Mouse (Mus musculus): ENCODE data around the gene Mcmbp. TPM values are rescaled to one million over a fixed set of nuclear protein-coding genes. Genes with fewer than 3 reads are reported as not detected.

Gene Mcmbp
- polyA plus RNA-seq (2012; fragmentation: generic; extraction: Trizol) = 24.3 TPM
- long read RNA-seq, experiment 1, full-length matches to known transcripts = 2 of 42 reads
- long read RNA-seq, experiment 1, partial matches to known transcripts = 0 of 42 reads
- long read RNA-seq, experiment 1, other reads (novel, unspliced or antisense) = 40 of 42 reads
- long read RNA-seq, experiment 2, full-length matches to known transcripts = 12 of 17 reads
- long read RNA-seq, experiment 2, partial matches to known transcripts = 4 of 17 reads
- long read RNA-seq, experiment 2, other reads (novel, unspliced or antisense) = 1 of 17 reads

- H3K79me3 ChIP-seq (ENCODE audit: low read depth) = peaks cover 49% of the 10 kb centered on the region
- H3K79me2 ChIP-seq (ENCODE audit: control insufficient read depth, insufficient read depth) = peaks cover 55% of the 10 kb centered on the region
- peaks cover 10% of the 10 kb centered on the region for H3K36me3 ChIP-seq (ENCODE audit: control insufficient read depth, insufficient read depth)
- H3K27me3 ChIP-seq (ENCODE audit: control insufficient read depth, insufficient read depth, insufficient read length) = no peaks in the 10 kb centered on the region
- peak within 1 kb of the TSS; percentile 91 for H3K4me3 ChIP-seq (ENCODE audit: insufficient read depth, poor library complexity, severe bottlenecking)
- TF ChIP-seq MAX (IDR thresholded peaks at IDR 0.05) = peak; percentile 49
- no peak for TF ChIP-seq CTCF (IDR thresholded peaks at IDR 0.05; ENCODE audit: control insufficient read depth, insufficient read depth, insufficient read length)
- peak within 1 kb of the TSS; percentile 95 for H3ac ChIP-seq (ENCODE audit: control insufficient read depth, insufficient read length, low read depth)
These were observed at the start of gene Mcmbp for GRCm38 (mm10) chr7:128740334-128740733. Gene Mcmbp (minus strand): TSS chr7:128740495.

GRCm38 (mm10) chr7:128790045-128790444 lies 49.8 kb upstream of the Mcmbp start:
- Histone ChIP-seq H3K36me3 (ENCODE audit: control insufficient read depth, insufficient read depth) (peaks cover 3% of the 10 kb centered on the region), H3ac (ENCODE audit: control insufficient read depth, insufficient read length, low read depth) (no peak overlapping the region), H3K4me3 (ENCODE audit: insufficient read depth, poor library complexity, severe bottlenecking) (no peak overlapping the region)

GRCm38 (mm10) chr7:128781846-128782245 lies 41.6 kb upstream of the Mcmbp start:
- Histone ChIP-seq H3K27me3 (ENCODE audit: control insufficient read depth, insufficient read depth, insufficient read length) (no peaks in the 10 kb centered on the region), H3K36me3 (ENCODE audit: control insufficient read depth, insufficient read depth) (peaks cover 58% of the 10 kb centered on the region), H3K4me3 (ENCODE audit: insufficient read depth, poor library complexity, severe bottlenecking) (no peak overlapping the region), H3ac (ENCODE audit: control insufficient read depth, insufficient read length, low read depth) (no peak overlapping the region), H3K79me2 (ENCODE audit: control insufficient read depth, insufficient read depth) (no peaks in the 10 kb centered on the region), H3K79me3 (ENCODE audit: low read depth) (no peaks in the 10 kb centered on the region)
- TF ChIP-seq MAX (IDR thresholded peaks at IDR 0.05) (no peak), FOSL1 (IDR thresholded peaks at IDR 0.05; ENCODE audit: insufficient read depth, low read length, poor library complexity, severe bottlenecking) (no peak), CTCF (IDR thresholded peaks at IDR 0.05; ENCODE audit: control insufficient read depth, insufficient read depth, insufficient read length) (no peak), CEBPB (IDR thresholded peaks at IDR 0.05; ENCODE audit: low read depth) (no peak), MYOD1 (IDR thresholded peaks at IDR 0.05; ENCODE audit: control insufficient read depth, insufficient read length, low read depth) (no peak), MYOG (IDR thresholded peaks at IDR 0.05; ENCODE audit: control insufficient read depth, extremely low read depth, insufficient read length) (no peak), USF1 (IDR thresholded peaks at IDR 0.05; ENCODE audit: low read depth) (no peak)

More at GRCm38 (mm10) chr7:128790045-128790444, 49.8 kb upstream of the Mcmbp start:
- Histone ChIP-seq H3K79me3 (ENCODE audit: low read depth) (no peaks in the 10 kb centered on the region), H3K79me2 (ENCODE audit: control insufficient read depth, insufficient read depth) (no peaks in the 10 kb centered on the region), H3K27me3 (ENCODE audit: control insufficient read depth, insufficient read depth, insufficient read length) (peaks cover 4% of the 10 kb centered on the region)
- TF ChIP-seq MAX (IDR thresholded peaks at IDR 0.05) (no peak), MYOD1 (IDR thresholded peaks at IDR 0.05; ENCODE audit: control insufficient read depth, insufficient read length, low read depth) (no peak), MYOG (IDR thresholded peaks at IDR 0.05; ENCODE audit: control insufficient read depth, extremely low read depth, insufficient read length) (no peak), CTCF (IDR thresholded peaks at IDR 0.05; ENCODE audit: control insufficient read depth, insufficient read depth, insufficient read length) (no peak), FOSL1 (IDR thresholded peaks at IDR 0.05; ENCODE audit: insufficient read depth, low read length, poor library complexity, severe bottlenecking) (no peak), CEBPB (IDR thresholded peaks at IDR 0.05; ENCODE audit: low read depth) (no peak), USF1 (IDR thresholded peaks at IDR 0.05; ENCODE audit: low read depth) (no peak)

- no peaks in the 10 kb centered on the region for H3K79me2 ChIP-seq (ENCODE audit: control insufficient read depth, insufficient read depth)
- no peaks in the 10 kb centered on the region for H3K79me3 ChIP-seq (ENCODE audit: low read depth)
- no peak overlapping the region for H3K4me3 ChIP-seq (ENCODE audit: insufficient read depth, poor library complexity, severe bottlenecking)
- H3K27me3 ChIP-seq (ENCODE audit: control insufficient read depth, insufficient read depth, insufficient read length) = no peaks in the 10 kb centered on the region
- TF ChIP-seq USF1 (IDR thresholded peaks at IDR 0.05; ENCODE audit: low read depth) (no peak), CTCF (IDR thresholded peaks at IDR 0.05; ENCODE audit: control insufficient read depth, insufficient read depth, insufficient read length) (no peak), CEBPB (IDR thresholded peaks at IDR 0.05; ENCODE audit: low read depth) (no peak), MYOD1 (IDR thresholded peaks at IDR 0.05; ENCODE audit: control insufficient read depth, insufficient read length, low read depth) (no peak), MYOG (IDR thresholded peaks at IDR 0.05; ENCODE audit: control insufficient read depth, extremely low read depth, insufficient read length) (no peak), FOSL1 (IDR thresholded peaks at IDR 0.05; ENCODE audit: insufficient read depth, low read length, poor library complexity, severe bottlenecking) (no peak), MAX (IDR thresholded peaks at IDR 0.05) (no peak)
- peaks cover 69% of the 10 kb centered on the region for H3K36me3 ChIP-seq (ENCODE audit: control insufficient read depth, insufficient read depth)
- no peak overlapping the region for H3ac ChIP-seq (ENCODE audit: control insufficient read depth, insufficient read length, low read depth)
These were observed 39.0 kb upstream of the Mcmbp start for GRCm38 (mm10) chr7:128779305-128779704.

- Histone ChIP-seq H3K79me3 (ENCODE audit: low read depth) (no peaks in the 10 kb centered on the region), H3K4me3 (ENCODE audit: insufficient read depth, poor library complexity, severe bottlenecking) (no peak overlapping the region), H3K27me3 (ENCODE audit: control insufficient read depth, insufficient read depth, insufficient read length) (no peaks in the 10 kb centered on the region), H3K79me2 (ENCODE audit: control insufficient read depth, insufficient read depth) (no peaks in the 10 kb centered on the region), H3K36me3 (ENCODE audit: control insufficient read depth, insufficient read depth) (peaks cover 78% of the 10 kb centered on the region), H3ac (ENCODE audit: control insufficient read depth, insufficient read length, low read depth) (no peak overlapping the region)
- TF ChIP-seq MAX (IDR thresholded peaks at IDR 0.05) (no peak), MYOD1 (IDR thresholded peaks at IDR 0.05; ENCODE audit: control insufficient read depth, insufficient read length, low read depth) (no peak), FOSL1 (IDR thresholded peaks at IDR 0.05; ENCODE audit: insufficient read depth, low read length, poor library complexity, severe bottlenecking) (no peak), CTCF (IDR thresholded peaks at IDR 0.05; ENCODE audit: control insufficient read depth, insufficient read depth, insufficient read length) (no peak), MYOG (IDR thresholded peaks at IDR 0.05; ENCODE audit: control insufficient read depth, extremely low read depth, insufficient read length) (no peak), CEBPB (IDR thresholded peaks at IDR 0.05; ENCODE audit: low read depth) (no peak), USF1 (IDR thresholded peaks at IDR 0.05; ENCODE audit: low read depth) (no peak)
These were observed 36.9 kb upstream of the Mcmbp start for GRCm38 (mm10) chr7:128777201-128777600.

- TF ChIP-seq FOSL1 (IDR thresholded peaks at IDR 0.05; ENCODE audit: insufficient read depth, low read length, poor library complexity, severe bottlenecking) (no peak), MYOG (IDR thresholded peaks at IDR 0.05; ENCODE audit: control insufficient read depth, extremely low read depth, insufficient read length) (no peak), MAX (IDR thresholded peaks at IDR 0.05) (no peak), USF1 (IDR thresholded peaks at IDR 0.05; ENCODE audit: low read depth) (no peak), CTCF (IDR thresholded peaks at IDR 0.05; ENCODE audit: control insufficient read depth, insufficient read depth, insufficient read length) (no peak), MYOD1 (IDR thresholded peaks at IDR 0.05; ENCODE audit: control insufficient read depth, insufficient read length, low read depth) (no peak), CEBPB (IDR thresholded peaks at IDR 0.05; ENCODE audit: low read depth) (no peak)
- H3ac ChIP-seq (ENCODE audit: control insufficient read depth, insufficient read length, low read depth) = no peak overlapping the region
- no peaks in the 10 kb centered on the region for H3K79me3 ChIP-seq (ENCODE audit: low read depth)
- H3K79me2 ChIP-seq (ENCODE audit: control insufficient read depth, insufficient read depth) = no peaks in the 10 kb centered on the region
- H3K4me3 ChIP-seq (ENCODE audit: insufficient read depth, poor library complexity, severe bottlenecking) = no peak overlapping the region
- H3K27me3 ChIP-seq (ENCODE audit: control insufficient read depth, insufficient read depth, insufficient read length) = no peaks in the 10 kb centered on the region
- H3K36me3 ChIP-seq (ENCODE audit: control insufficient read depth, insufficient read depth) = peaks cover 70% of the 10 kb centered on the region
These were observed 26.4 kb upstream of the Mcmbp start for GRCm38 (mm10) chr7:128766696-128767095.

Data from C2C12 (cell line).